In the genomic region with DNA sequence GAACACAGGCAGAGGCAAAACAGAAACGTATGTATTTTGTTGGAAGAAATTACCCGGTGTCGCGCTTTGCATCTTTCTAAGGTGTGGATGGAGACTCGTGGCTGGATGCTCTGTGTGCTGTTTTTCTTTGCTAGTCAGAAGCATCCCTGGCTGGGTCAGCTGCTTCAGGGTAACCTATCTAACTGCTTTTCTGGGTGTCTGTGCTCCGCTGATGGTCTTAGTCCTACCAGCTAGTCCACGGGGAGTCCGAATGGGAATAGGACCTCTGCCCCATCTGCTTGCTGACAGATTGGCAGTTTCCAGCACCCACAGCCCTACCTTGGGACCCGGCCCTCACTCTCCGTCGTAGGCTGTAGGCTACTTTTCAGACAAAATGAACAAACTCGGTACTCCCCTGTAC, we compare ENCODE assay signal across 10 mouse cellular contexts. TPM values are rescaled to one million over a fixed set of nuclear protein-coding genes. Genes with fewer than 3 reads are reported as not detected.
A peak's percentile ranks its signal among the peaks of the same experiment; 100 is the strongest.
DNase-seq lines count a peak whose midpoint lies in the region; ATAC-seq and TF ChIP-seq lines count a peak whose summit lies in the region.
"Had no signal": no experiment of that assay in that cellular context is flagged by ENCODE, and none has a peak within 500 bp of the region (broad histone marks: within the 10 kb centered on the region; RNA-seq: fewer than 3 reads in every experiment).

No protein-coding gene starts in this region.

- 36% methylated on average over 12 of the region's 12 CpGs for WGBS in limb, embryonic 12.5 days
- 29% methylated on average over 12 of the region's 12 CpGs for WGBS in stomach, embryonic 16.5 days

- H3K9me3 ChIP-seq in limb, embryonic 12.5 days = no peaks in the 10 kb centered on the region
- H3K9me3 ChIP-seq in stomach, embryonic 16.5 days (replicated peaks; ENCODE audit: control insufficient read depth, low read length) = no peaks in the 10 kb centered on the region

- TF ChIP-seq CTCF in gastrocnemius, adult 2 months (IDR thresholded peaks at IDR 0.05) = no peak
- no peak for TF ChIP-seq CTCF in testis, adult 2 months (IDR thresholded peaks at IDR 0.05; ENCODE audit: control insufficient read depth, insufficient read depth, insufficient replicate concordance, low read depth, low read length)

- H3K4me2 ChIP-seq in limb, embryonic 12.5 days = peak overlapping the region; percentile 96
- peak overlapping the region; percentile 79 for H3K4me2 ChIP-seq in stomach, embryonic 16.5 days (ENCODE audit: low read depth, low read length)

- no peaks in the 10 kb centered on the region; the same call in 1 of the 2 replicates for H3K4me1 ChIP-seq in testis, adult 2 months (ENCODE audit: control insufficient read depth, insufficient read depth, low read length)
- peaks cover 7% of the 10 kb centered on the region; the same call in 1 of the 2 replicates for H3K4me1 ChIP-seq in limb, embryonic 12.5 days (replicated peaks)
- H3K4me1 ChIP-seq in stomach, embryonic 16.5 days (ENCODE audit: control insufficient read depth, insufficient read depth, low read length) = no peaks in the 10 kb centered on the region

- peak overlapping the region; percentile 84 for H3K27ac ChIP-seq in gastrocnemius, adult 2 months
- no peak overlapping the region for H3K27ac ChIP-seq in testis, adult 2 months (ENCODE audit: control insufficient read depth, insufficient read depth, low read depth, low read length)
- no peak overlapping the region for H3K27ac ChIP-seq in limb, embryonic 12.5 days
- H3K27ac ChIP-seq in stomach, embryonic 16.5 days (ENCODE audit: low read length) = no peak overlapping the region

- no peak for TF ChIP-seq POLR2A in testis, adult 2 months (IDR thresholded peaks at IDR 0.05; ENCODE audit: control insufficient read depth, low read depth, low read length)

- no peak for ATAC-seq in limb, embryonic 12.5 days (ENCODE audit: insufficient number of reproducible peaks, insufficient read depth, low FRiP score, low TSS enrichment, low read depth)
- ATAC-seq in stomach, embryonic 16.5 days (ENCODE audit: insufficient read depth, low FRiP score) = no peak

- intact Hi-C loops in gastrocnemius, adult 2 months (cut with DNase I) = no loop called here
- intact Hi-C loops in gastrocnemius, postnatal 14 days (cut with DNase I; ENCODE audit: low total_unique reads) = no loop called here
- intact Hi-C loops in left cerebral cortex, postnatal 10 days (cut with DNase I) = loop anchor here (2.0 kb wide), 1 partner anchor 267 kb away; no protein-coding TSS in a partner anchor

- H3K4me3 ChIP-seq in gastrocnemius, adult 2 months = peak overlapping the region; percentile 85
- H3K4me3 ChIP-seq in testis, adult 2 months (ENCODE audit: control insufficient read depth, low read depth, low read length) = 0 out of 2 replicates have a peak overlapping the region, but pooled peaks have one; percentile 31
- H3K4me3 ChIP-seq in limb, embryonic 12.5 days (replicated peaks) = peak overlapping the region; percentile 57
- peak overlapping the region; percentile 54 for H3K4me3 ChIP-seq in stomach, embryonic 16.5 days (replicated peaks; ENCODE audit: low read length)

- no peaks in the 10 kb centered on the region for H3K36me3 ChIP-seq in testis, adult 2 months (ENCODE audit: control insufficient read depth, insufficient read depth, low read length)
- H3K36me3 ChIP-seq in limb, embryonic 12.5 days = no peaks in the 10 kb centered on the region
- no peaks in the 10 kb centered on the region for H3K36me3 ChIP-seq in stomach, embryonic 16.5 days (ENCODE audit: control insufficient read depth, insufficient read depth, low read length)

- no peak for DNase-seq in gastrocnemius, adult 2 months
- no peak for DNase-seq in gastrocnemius, postnatal 14 days
- DNase-seq in testis, postnatal 14 days (ENCODE audit: low spot score) = no peak
- no peak for DNase-seq in left cerebral cortex, postnatal 10 days (ENCODE audit: extremely low spot score in 1 of 2, low spot score in 2 of 2)
- no peak for DNase-seq in natural killer cell, adult 2 months (ENCODE audit: low spot score in 2 of 2)

- H3K9ac ChIP-seq in limb, embryonic 12.5 days (replicated peaks) = no peak overlapping the region; the same call in 1 of the 2 replicates
- H3K9ac ChIP-seq in stomach, embryonic 16.5 days (ENCODE audit: low read length) = 0 out of 2 replicates have a peak overlapping the region, but pooled peaks have one; percentile 62

- H3K27me3 ChIP-seq in testis, adult 2 months (ENCODE audit: control insufficient read depth, insufficient read depth, low read length) = no peaks in the 10 kb centered on the region
- H3K27me3 ChIP-seq in limb, embryonic 12.5 days = peaks cover 68% of the 10 kb centered on the region
- peaks cover 32% of the 10 kb centered on the region for H3K27me3 ChIP-seq in stomach, embryonic 16.5 days (ENCODE audit: control insufficient read depth, insufficient read depth, low read length)

RNA-seq across cellular contexts. Expression of a gene that starts 2.0 kb away (rescaled TPM):
- 1 to 10 TPM; 1.8 to 2.4 TPM for total RNA-seq in gastrocnemius, adult 2 months (2021)
- total RNA-seq in gastrocnemius, postnatal 14 days (2021) = 1 to 10 TPM; 5.4 to 5.5 TPM
- polyA plus RNA-seq in testis, adult 2 months (2012; rRNA removed) = 0.33 and 0.41 TPM in 2 replicates
- polyA plus RNA-seq in limb, embryonic 12.5 days (2016; fragmentation: Nextera tagmentation; extraction: Ambion mirVana) = 1.8 and 2.2 TPM in 2 replicates
- 2.6 and 3.5 TPM in 2 replicates for polyA plus RNA-seq in stomach, embryonic 16.5 days (2015; fragmentation: Nextera tagmentation; extraction: Ambion mirVana)
- 10 to 100 TPM; 65.2 to 69.8 TPM for total RNA-seq in left cerebral cortex, postnatal 10 days (2021)
- total RNA-seq: neutrophil, adult 5-6 weeks had no signal
- polyA plus RNA-seq: C2C12 had no signal

Comparison
In these comparisons a context has a peak if more than half of its experiments do, and no peak if none do; other contexts are left out.
1. H3K4me3 ChIP-seq: peak in every context shown above with its lines; median percentile 85 in gastrocnemius, adult 2 months; 57 in limb, embryonic 12.5 days; 54 in stomach, embryonic 16.5 days; 31 in testis, adult 2 months.
2. RNA of a gene that starts 2.0 kb away (total RNA-seq): 65.2 to 69.8 TPM in left cerebral cortex, postnatal 10 days; 5.4 to 5.5 TPM in gastrocnemius, postnatal 14 days and 1.8 to 2.4 TPM in gastrocnemius, adult 2 months; every median in the first group is over 10 times any median in the second.